Mouse (Mus musculus) liver, embryonic 14.5 days (tissue): ENCODE measurements around the gene Prr14.
"Not testable (repeated sequence)": the region's sequence is repeated elsewhere in the genome, so short reads cannot be mapped to it uniquely, and the experiment has no call there.

Experiments used
- CTCF ChIP-seq: IDR thresholded peaks from 2 replicates; pipeline ENCODE4 v1.5.1; 2016; ENCODE audit warnings: antibody characterized with exemption, low read depth, control low read depth
- EP300 ChIP-seq: IDR thresholded peaks from 2 replicates; pipeline ENCODE4 v1.6.1; 2016; ENCODE audit warnings: antibody characterized with exemption, low read depth

DNA sequence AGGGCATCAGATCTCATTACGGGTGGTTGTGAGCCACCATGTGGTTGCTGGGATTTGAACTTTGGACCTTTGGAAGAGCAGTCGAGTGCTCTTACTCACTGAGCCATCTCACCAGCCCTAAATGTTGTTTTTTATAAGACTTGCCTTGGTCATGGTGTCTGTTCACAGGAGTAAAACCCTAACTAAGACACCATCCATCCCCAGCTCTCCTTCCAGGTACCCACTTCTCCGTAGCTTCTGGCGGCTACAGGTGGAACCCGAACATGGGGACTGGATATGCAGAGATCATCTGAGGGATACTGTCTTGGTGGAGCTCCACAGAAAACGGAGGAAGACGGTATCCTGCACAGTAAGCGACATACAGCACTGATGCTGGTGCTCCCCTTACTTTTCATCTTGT is at the start of gene Prr14:
- not testable (repeated sequence) for TF ChIP-seq CTCF, EP300
